Mouse (Mus musculus): ENCODE measurements around the gene Itpkb. TPM values are rescaled to one million over a fixed set of nuclear protein-coding genes. Genes with fewer than 3 reads are reported as not detected.

Gene Itpkb
- 3.6 TPM in 2 replicates for polyA plus RNA-seq (2021; fragmentation: Nextera tagmentation)
- long read RNA-seq, experiment 1, partial matches to known transcripts, result 0 of 9 reads
- long read RNA-seq, experiment 1, other reads (novel, unspliced or antisense), result 9 of 9 reads
- long read RNA-seq, experiment 2, full-length matches to known transcripts, result 2 of 24 reads
- long read RNA-seq, experiment 2, partial matches to known transcripts, result 10 of 24 reads
- long read RNA-seq, experiment 2, other reads (novel, unspliced or antisense), result 12 of 24 reads

DNA sequence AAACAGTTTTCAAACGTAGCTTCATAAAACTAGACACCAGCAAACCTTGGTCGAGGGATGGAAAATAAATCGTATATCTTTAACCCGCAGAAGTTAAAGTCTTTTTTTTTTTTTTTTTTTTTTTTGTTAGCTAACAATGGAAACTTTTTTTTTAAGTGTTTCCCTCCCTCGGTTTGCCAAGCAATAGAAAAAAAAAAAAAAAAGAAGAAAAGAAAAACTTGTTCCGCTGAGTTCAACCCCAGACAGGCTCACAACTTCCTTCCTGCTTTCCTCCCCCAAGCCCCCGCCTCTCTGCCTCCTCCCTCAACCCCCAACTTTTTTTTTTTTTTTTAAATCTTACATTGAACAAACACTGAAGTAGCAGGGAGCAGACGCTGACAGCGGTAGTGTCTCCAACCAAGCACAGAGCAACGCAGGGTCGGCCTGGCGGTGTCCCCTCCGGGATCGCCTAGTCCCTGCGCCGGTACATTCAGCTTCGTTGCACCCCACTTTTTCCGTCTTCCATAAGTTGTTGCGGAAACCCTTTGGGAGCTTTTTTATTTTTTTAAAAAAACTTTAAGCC is at the start of gene Itpkb:
TSS of gene Itpkb (plus strand) at position 341 of the 562 bp plus-strand sequence.

Other genes starting within 250 kb of the Itpkb start
- 23.2 and 26.4 TPM in 2 replicates for gene Coq8a, start 130.9 kb upstream of the Itpkb start, polyA plus RNA-seq (2021; fragmentation: Nextera tagmentation)
- 11.1 and 13.5 TPM in 2 replicates for gene Psen2, start 67.0 kb upstream of the Itpkb start, polyA plus RNA-seq (2021; fragmentation: Nextera tagmentation)
- 114 and 147 TPM in 2 replicates for gene Stum, start 153.0 kb downstream of the Itpkb start, polyA plus RNA-seq (2021; fragmentation: Nextera tagmentation)
- gene Parp1, start 238.4 kb downstream of the Itpkb start, polyA plus RNA-seq (2021; fragmentation: Nextera tagmentation), result 47.3 and 47.9 TPM in 2 replicates